Mouse (Mus musculus) liver, postnatal 0 days (tissue): Measurements from ENCODE around the gene Ewsr1.

Experiments used
- CTCF ChIP-seq: sonication (generic); IDR thresholded peaks from 2 replicates; pipeline ENCODE4 v1.5.1; 2016; ENCODE audit warnings: antibody characterized with exemption, low read depth
- EP300 ChIP-seq: IDR thresholded peaks from 2 replicates; pipeline ENCODE4 v1.6.1; 2016; ENCODE audit warnings: antibody characterized with exemption, low read depth, mild to moderate bottlenecking

DNA sequence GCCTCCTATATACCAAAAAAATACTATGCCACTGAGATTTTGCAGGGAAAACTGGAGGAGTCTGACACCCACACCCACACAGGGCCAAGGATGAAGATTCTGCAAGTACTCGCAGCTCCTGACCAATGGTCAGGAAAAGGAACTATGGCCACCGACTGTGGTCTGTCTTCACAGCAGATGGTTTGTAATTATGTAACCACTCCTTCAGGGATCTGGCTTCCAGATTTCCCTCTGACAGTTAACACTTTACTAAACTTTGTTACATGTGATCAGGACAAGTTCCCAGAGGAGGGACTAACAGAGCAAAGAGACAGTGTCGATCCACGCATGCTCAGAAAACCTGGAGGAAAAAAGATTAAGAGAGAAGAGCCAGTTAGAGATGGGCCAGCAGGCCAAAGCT, 33.7 kb upstream of the Ewsr1 start:
- TF ChIP-seq CTCF: no peak
- TF ChIP-seq EP300: no peak
